Mouse (Mus musculus): ENCODE results near the gene Cutc. TPM values are rescaled to one million over a fixed set of nuclear protein-coding genes. Genes with fewer than 3 reads are reported as not detected.

Gene Cutc
- 8.4 and 9.8 TPM in 2 replicates for polyA plus RNA-seq (2015; fragmentation: Nextera tagmentation; extraction: Ambion mirVana)

GRCm38 (mm10) chr19:43752489-43753225 lies at the start of gene Cutc, which contains the start of gene Cox15:
Gene Cutc (plus strand): TSS chr19:43752996.
Gene Cox15 (minus strand): TSS chr19:43753000.
- Histone ChIP-seq H3K27ac (peak within 1 kb of the TSS; percentile 96), H3K9ac (replicated peaks) (peak within 1 kb of the TSS; percentile 78), H3K4me1 (replicated peaks) (peaks cover 18% of the 10 kb centered on the region), H3K36me3 (peaks cover 19% of the 10 kb centered on the region), H3K27me3 (no peaks in the 10 kb centered on the region), H3K4me3 (replicated peaks) (peak within 1 kb of the TSS; percentile 70), H3K4me2 (replicated peaks) (peak within 1 kb of the TSS; percentile 63), H3K9me3 (no peaks in the 10 kb centered on the region)
- peak; percentile 94 for ATAC-seq
- WGBS, result under 1% methylated on average over 59 of the region's 62 CpGs

- Histone ChIP-seq H3K27ac (no peak overlapping the region), H3K4me3 (replicated peaks) (no peak overlapping the region), H3K27me3 (no peaks in the 10 kb centered on the region), H3K4me2 (replicated peaks) (no peak overlapping the region), H3K9me3 (0 out of 2 replicates have a peak, but pooled peaks cover 3% of the 10 kb centered on the region), H3K36me3 (peaks cover 66% of the 10 kb centered on the region), H3K4me1 (replicated peaks) (0 out of 2 replicates have a peak, but pooled peaks cover under 1% of the 10 kb centered on the region), H3K9ac (replicated peaks) (no peak overlapping the region)
- no peak for ATAC-seq
- WGBS, result 92% methylated on average over 11 of the region's 11 CpGs
These were observed 48.6 kb upstream of the Cutc start for GRCm38 (mm10) chr19:43704211-43704610.

- no peak overlapping the region for H3K27ac ChIP-seq
- H3K9me3 ChIP-seq, result 0 out of 2 replicates have a peak, but pooled peaks cover 3% of the 10 kb centered on the region
- no peaks in the 10 kb centered on the region for H3K27me3 ChIP-seq
- no peak for ATAC-seq
- no peak overlapping the region for H3K4me2 ChIP-seq (replicated peaks)
- 94% methylated on average over 17 of the region's 17 CpGs for WGBS
- H3K4me3 ChIP-seq (replicated peaks), result no peak overlapping the region
- H3K4me1 ChIP-seq (replicated peaks), result peaks cover 5% of the 10 kb centered on the region; the same call in 1 of the 2 replicates
- peaks cover 65% of the 10 kb centered on the region for H3K36me3 ChIP-seq
- H3K9ac ChIP-seq (replicated peaks), result no peak overlapping the region
These were observed 47.9 kb upstream of the Cutc start for GRCm38 (mm10) chr19:43704787-43705497.

GRCm38 (mm10) chr19:43708206-43708605 lies 44.6 kb upstream of the Cutc start:
- Histone ChIP-seq H3K4me2 (replicated peaks) (no peak overlapping the region), H3K27ac (no peak overlapping the region), H3K4me3 (replicated peaks) (no peak overlapping the region), H3K27me3 (no peaks in the 10 kb centered on the region), H3K9ac (replicated peaks) (no peak overlapping the region), H3K4me1 (replicated peaks) (peaks cover 5% of the 10 kb centered on the region; the same call in 1 of the 2 replicates), H3K9me3 (no peaks in the 10 kb centered on the region), H3K36me3 (peaks cover 58% of the 10 kb centered on the region)
- WGBS, result 89% methylated on average over 7 of the region's 7 CpGs
- no peak for ATAC-seq

- no peak for ATAC-seq
- peaks cover 5% of the 10 kb centered on the region; the same call in 1 of the 2 replicates for H3K4me1 ChIP-seq (replicated peaks)
- no peak overlapping the region for H3K4me2 ChIP-seq (replicated peaks)
- H3K9ac ChIP-seq (replicated peaks), result no peak overlapping the region
- H3K27me3 ChIP-seq, result no peaks in the 10 kb centered on the region
- no peaks in the 10 kb centered on the region for H3K9me3 ChIP-seq
- H3K27ac ChIP-seq, result no peak overlapping the region
- H3K4me3 ChIP-seq (replicated peaks), result no peak overlapping the region
- peaks cover 54% of the 10 kb centered on the region for H3K36me3 ChIP-seq
- WGBS, result 72% methylated on average over 8 of the region's 8 CpGs
These were observed 43.5 kb upstream of the Cutc start for GRCm38 (mm10) chr19:43709317-43709716.

GRCm38 (mm10) chr19:43711159-43711916 lies 41.5 kb upstream of the Cutc start:
- no peaks in the 10 kb centered on the region for H3K9me3 ChIP-seq
- H3K4me3 ChIP-seq (replicated peaks), result no peak overlapping the region
- H3K36me3 ChIP-seq, result peaks cover 39% of the 10 kb centered on the region
- no peak overlapping the region for H3K4me2 ChIP-seq (replicated peaks)
- no peak overlapping the region for H3K27ac ChIP-seq
- H3K9ac ChIP-seq (replicated peaks), result no peak overlapping the region
- 65% methylated on average over 22 of the region's 22 CpGs for WGBS
- no peaks in the 10 kb centered on the region for H3K27me3 ChIP-seq
- ATAC-seq, result no peak
- H3K4me1 ChIP-seq (replicated peaks), result peaks cover 5% of the 10 kb centered on the region; the same call in 1 of the 2 replicates

- Histone ChIP-seq H3K27me3 (no peaks in the 10 kb centered on the region), H3K27ac (no peak overlapping the region), H3K36me3 (peaks cover 36% of the 10 kb centered on the region), H3K9me3 (no peaks in the 10 kb centered on the region), H3K4me2 (replicated peaks) (no peak overlapping the region), H3K9ac (replicated peaks) (no peak overlapping the region), H3K4me3 (replicated peaks) (no peak overlapping the region), H3K4me1 (replicated peaks) (peaks cover 5% of the 10 kb centered on the region; the same call in 1 of the 2 replicates)
- no peak for ATAC-seq
- 78% methylated on average over 5 of the region's 5 CpGs for WGBS
These were observed 40.8 kb upstream of the Cutc start for GRCm38 (mm10) chr19:43711971-43712370.

GRCm38 (mm10) chr19:43720061-43720460 lies 32.7 kb upstream of the Cutc start:
- peaks cover 72% of the 10 kb centered on the region for H3K36me3 ChIP-seq
- no peaks in the 10 kb centered on the region for H3K27me3 ChIP-seq

GRCm38 (mm10) chr19:43722891-43723290 lies 29.9 kb upstream of the Cutc start:
- Histone ChIP-seq H3K4me2 (replicated peaks) (no peak overlapping the region), H3K27me3 (no peaks in the 10 kb centered on the region), H3K4me3 (replicated peaks) (no peak overlapping the region), H3K27ac (no peak overlapping the region), H3K9ac (replicated peaks) (no peak overlapping the region), H3K4me1 (replicated peaks) (no peaks in the 10 kb centered on the region), H3K9me3 (no peaks in the 10 kb centered on the region), H3K36me3 (peaks cover 84% of the 10 kb centered on the region)
- WGBS, result 82% methylated on average over 8 of the region's 8 CpGs
- no peak for ATAC-seq

More at GRCm38 (mm10) chr19:43720061-43720460, 32.7 kb upstream of the Cutc start:
- Histone ChIP-seq H3K4me3 (replicated peaks) (no peak overlapping the region), H3K27ac (no peak overlapping the region), H3K4me2 (replicated peaks) (no peak overlapping the region), H3K4me1 (replicated peaks) (no peaks in the 10 kb centered on the region), H3K9ac (replicated peaks) (no peak overlapping the region), H3K9me3 (no peaks in the 10 kb centered on the region)
- 95% methylated on average over 11 of the region's 11 CpGs for WGBS
- ATAC-seq, result no peak

GRCm38 (mm10) chr19:43723501-43723900 lies 29.3 kb upstream of the Cutc start:
- no peaks in the 10 kb centered on the region for H3K4me1 ChIP-seq (replicated peaks)
- H3K27ac ChIP-seq, result no peak overlapping the region
- 87% methylated on average over 10 of the region's 10 CpGs for WGBS
- no peak overlapping the region for H3K4me3 ChIP-seq (replicated peaks)
- no peak overlapping the region for H3K4me2 ChIP-seq (replicated peaks)
- H3K36me3 ChIP-seq, result peaks cover 84% of the 10 kb centered on the region
- H3K9me3 ChIP-seq, result no peaks in the 10 kb centered on the region
- no peak overlapping the region for H3K9ac ChIP-seq (replicated peaks)
- no peak for ATAC-seq
- H3K27me3 ChIP-seq, result no peaks in the 10 kb centered on the region

GRCm38 (mm10) chr19:43724194-43724593 lies 28.6 kb upstream of the Cutc start:
- Histone ChIP-seq H3K27ac (no peak overlapping the region), H3K36me3 (peaks cover 79% of the 10 kb centered on the region), H3K4me1 (replicated peaks) (no peaks in the 10 kb centered on the region), H3K9ac (replicated peaks) (no peak overlapping the region), H3K4me3 (replicated peaks) (no peak overlapping the region), H3K9me3 (no peaks in the 10 kb centered on the region), H3K27me3 (no peaks in the 10 kb centered on the region), H3K4me2 (replicated peaks) (no peak overlapping the region)
- WGBS, result 91% methylated on average over 20 of the region's 20 CpGs
- ATAC-seq, result no peak
